Mouse (Mus musculus) bone marrow, adult 2 months (tissue): ENCODE results near the gene Gm20594.

ENCODE experiments used
- CTCF ChIP-seq: fragments of 200-500 bp; IDR thresholded peaks from 2 replicates; pipeline ENCODE4 v1.5.1; 2011; ENCODE audit warnings: low read length, control low read depth; ENCODE audit not compliant: control insufficient read depth, insufficient read depth
- POLR2A ChIP-seq: fragments of 200-500 bp; IDR thresholded peaks from 2 replicates; pipeline ENCODE4 v1.6.1; 2011; ENCODE audit warnings: low read depth, mild to moderate bottlenecking, control low read depth, low read length, borderline replicate concordance; ENCODE audit not compliant: control insufficient read depth

GRCm38 (mm10) chr6:79833845-79834244 is 16.1 kb downstream of the Gm20594 start:
- TF ChIP-seq CTCF (no peak), POLR2A (no peak)
